Mouse (Mus musculus): Measurements from ENCODE around the gene Serpina3j. TPM values are rescaled to one million over a fixed set of nuclear protein-coding genes. Genes with fewer than 3 reads are reported as not detected.

Serpina3j gene
- total and polyA plus RNA-seq, 3 experiments, result not detected

- Histone ChIP-seq H3K4me1 (ENCODE audit: control insufficient read depth in 1 of 2, insufficient read depth in 2 of 2) (no peaks in the 10 kb centered on the region), H3K4me2 (ENCODE audit: insufficient read depth, low read depth, poor library complexity, severe bottlenecking) (no peak overlapping the region), H3K79me2 (replicated peaks; ENCODE audit: control insufficient read depth, extremely low read depth, insufficient read depth, poor library complexity, severe bottlenecking) (no peaks in the 10 kb centered on the region), H3K9ac (ENCODE audit: insufficient read depth, low read depth) (no peak overlapping the region), H3K36me3 (replicated peaks in 1 of 2; ENCODE audit: control insufficient read depth in 1 of 2, insufficient read depth in 1 of 2, low read length in 1 of 2) (no peaks in the 10 kb centered on the region), H3K9me3 (replicated peaks; ENCODE audit: low read length) (no peaks in the 10 kb centered on the region), H3K4me3 (replicated peaks in 1 of 3; ENCODE audit: low read depth in 2 of 3, low read length in 2 of 3, poor library complexity in 1 of 3) (no peak overlapping the region), H3K27ac (ENCODE audit: insufficient read depth, low read depth) (no peak overlapping the region), H3K27me3 (replicated peaks) (peaks cover 5% of the 10 kb centered on the region)
- dilution Hi-C loops (cut with MboI; ENCODE audit: extremely low pct_ligation_motif_present, extremely low pct_unique_long_range_greater_than_20kb, low sequenced_read_pairs), result no loop called here
- in situ Hi-C loops (cut with MboI; ENCODE audit: low pct_ligation_motif_present, low pct_unique_long_range_greater_than_20kb, low sequenced_read_pairs), result no loop called here
- TF ChIP-seq MAFK (IDR thresholded peaks at IDR 0.05; ENCODE audit: insufficient replicate concordance, low read length) (no peak), MAZ (IDR thresholded peaks at IDR 0.05; ENCODE audit: low read depth, low read length) (no peak), ZKSCAN1 (IDR thresholded peaks at IDR 0.05; ENCODE audit: borderline replicate concordance, low read depth, low read length) (no peak), JUND (conservative IDR thresholded peaks at IDR 0.05; ENCODE audit: low read depth, low read length) (no peak), MEF2A (IDR thresholded peaks at IDR 0.05; ENCODE audit: borderline replicate concordance, low read depth, low read length) (no peak), E2F4 (IDR thresholded peaks at IDR 0.05; ENCODE audit: insufficient replicate concordance, low read depth, low read length) (no peak), ZC3H11A (IDR thresholded peaks at IDR 0.05; ENCODE audit: low read depth, low read length) (no peak), CHD2 (IDR thresholded peaks at IDR 0.05; ENCODE audit: low read length) (no peak), ELF1 (IDR thresholded peaks at IDR 0.05; ENCODE audit: low read depth, low read length) (no peak)
- no peak for DNase-seq (ENCODE audit: extremely low read depth)
Observed at GRCm38 (mm10) chr12:104369986-104370385, 55.6 kb downstream of the Serpina3j start.

Other genes with a start within 250 kb of the Serpina3j start
- gene Serpina5, start 213.4 kb upstream of the Serpina3j start, total RNA-seq (2012; rRNA removed), result not detected in 2 replicates
- not detected in 2 replicates for gene Serpina5, start 213.4 kb upstream of the Serpina3j start, total RNA-seq (2014; rRNA removed)
- not detected in 2 replicates for gene Serpina5, start 213.4 kb upstream of the Serpina3j start, polyA plus RNA-seq (2012; ENCODE audit: insufficient read length, low read depth)
- not detected in 2 replicates for gene Serpina3a, start 201.8 kb upstream of the Serpina3j start, total RNA-seq (2012; rRNA removed)
- gene Serpina3a, start 201.8 kb upstream of the Serpina3j start, total RNA-seq (2014; rRNA removed), result not detected in 2 replicates
- not detected in 2 replicates for gene Serpina3a, start 201.8 kb upstream of the Serpina3j start, polyA plus RNA-seq (2012; ENCODE audit: insufficient read length, low read depth)
- not detected in 2 replicates for gene Serpina3b, start 186.6 kb upstream of the Serpina3j start, total RNA-seq (2012; rRNA removed)
- not detected in 2 replicates for gene Serpina3b, start 186.6 kb upstream of the Serpina3j start, total RNA-seq (2014; rRNA removed)
- not detected in 2 replicates for gene Serpina3b, start 186.6 kb upstream of the Serpina3j start, polyA plus RNA-seq (2012; ENCODE audit: insufficient read length, low read depth)
- gene Serpina3c, start 160.7 kb upstream of the Serpina3j start, total RNA-seq (2012; rRNA removed), result not detected in 2 replicates
- not detected in 2 replicates for gene Serpina3c, start 160.7 kb upstream of the Serpina3j start, total RNA-seq (2014; rRNA removed)
- gene Serpina3c, start 160.7 kb upstream of the Serpina3j start, polyA plus RNA-seq (2012; ENCODE audit: insufficient read length, low read depth), result not detected in 2 replicates
- 0.08 TPM in 1 of 2 replicates, not detected in the other for gene Serpina3f, start 100.0 kb upstream of the Serpina3j start, total RNA-seq (2012; rRNA removed)
- 0.35 TPM in 1 of 2 replicates, not detected in the other for gene Serpina3f, start 100.0 kb upstream of the Serpina3j start, total RNA-seq (2014; rRNA removed)
- 0.22 and 0.51 TPM in 2 replicates for gene Serpina3f, start 100.0 kb upstream of the Serpina3j start, polyA plus RNA-seq (2012; ENCODE audit: insufficient read length, low read depth)
- gene Serpina3g, start 78.3 kb upstream of the Serpina3j start, total RNA-seq (2012; rRNA removed), result 0.88 and 1.4 TPM in 2 replicates
- gene Serpina3g, start 78.3 kb upstream of the Serpina3j start, total RNA-seq (2014; rRNA removed), result 12.9 and 13.9 TPM in 2 replicates
- 9.3 and 11.7 TPM in 2 replicates for gene Serpina3g, start 78.3 kb upstream of the Serpina3j start, polyA plus RNA-seq (2012; ENCODE audit: insufficient read length, low read depth)
- gene Serpina3i, start 51.4 kb upstream of the Serpina3j start, total RNA-seq (2012; rRNA removed), result not detected in 2 replicates
- not detected in 2 replicates for gene Serpina3i, start 51.4 kb upstream of the Serpina3j start, total RNA-seq (2014; rRNA removed)
- not detected in 2 replicates for gene Serpina3i, start 51.4 kb upstream of the Serpina3j start, polyA plus RNA-seq (2012; ENCODE audit: insufficient read length, low read depth)
- not detected in 2 replicates for gene Serpina3k, start 23.9 kb downstream of the Serpina3j start, total RNA-seq (2012; rRNA removed)
- gene Serpina3k, start 23.9 kb downstream of the Serpina3j start, total RNA-seq (2014; rRNA removed), result not detected in 2 replicates
- not detected in 2 replicates for gene Serpina3k, start 23.9 kb downstream of the Serpina3j start, polyA plus RNA-seq (2012; ENCODE audit: insufficient read length, low read depth)
- not detected in 2 replicates for gene Serpina3m, start 23.9 kb downstream of the Serpina3j start, total RNA-seq (2012; rRNA removed)
- not detected in 2 replicates for gene Serpina3m, start 23.9 kb downstream of the Serpina3j start, total RNA-seq (2014; rRNA removed)
- not detected in 2 replicates for gene Serpina3m, start 23.9 kb downstream of the Serpina3j start, polyA plus RNA-seq (2012; ENCODE audit: insufficient read length, low read depth)
- not detected in 2 replicates for gene Serpina3n, start 92.2 kb downstream of the Serpina3j start, total RNA-seq (2012; rRNA removed)
- not detected in 2 replicates for gene Serpina3n, start 92.2 kb downstream of the Serpina3j start, total RNA-seq (2014; rRNA removed)
- not detected in 2 replicates for gene Serpina3n, start 92.2 kb downstream of the Serpina3j start, polyA plus RNA-seq (2012; ENCODE audit: insufficient read length, low read depth)
- not detected in 2 replicates for gene Gsc, start 158.8 kb downstream of the Serpina3j start, total RNA-seq (2012; rRNA removed)
- not detected in 2 replicates for gene Gsc, start 158.8 kb downstream of the Serpina3j start, total RNA-seq (2014; rRNA removed)
- gene Gsc, start 158.8 kb downstream of the Serpina3j start, polyA plus RNA-seq (2012; ENCODE audit: insufficient read length, low read depth), result not detected in 2 replicates